In the genomic region with DNA sequence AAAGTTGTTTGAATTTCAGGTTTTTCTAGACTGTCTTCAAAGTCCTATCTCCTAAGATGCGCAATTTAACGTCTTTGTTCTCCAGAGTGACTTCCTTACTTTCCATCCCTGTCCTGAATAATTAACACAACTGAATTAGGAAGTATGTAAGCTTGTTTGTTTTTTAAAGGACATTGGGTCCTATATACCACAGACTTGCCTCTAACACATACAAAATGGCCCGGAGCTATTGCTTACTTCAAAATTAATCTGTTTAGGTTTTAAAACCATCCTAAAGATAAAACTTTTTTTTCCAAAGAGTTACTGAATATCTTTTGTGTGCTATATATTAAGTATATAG, we compare ENCODE assay signal across 8 mouse cellular contexts. TPM values are rescaled to one million over a fixed set of nuclear protein-coding genes. Genes with fewer than 3 reads are reported as not detected.
DNase-seq lines count a peak whose midpoint lies in the region; ATAC-seq and TF ChIP-seq lines count a peak whose summit lies in the region.

No protein-coding gene starts in this region.

- peak overlapping the region; percentile 73 for H3K4me2 ChIP-seq in kidney, postnatal 0 days (ENCODE audit: low read length)
- H3K4me2 ChIP-seq in embryonic facial prominence, embryonic 11.5 days (ENCODE audit: low read depth, low read length) = peak overlapping the region; percentile 45
- peak overlapping the region; percentile 87 for H3K4me2 ChIP-seq in intestine, embryonic 14.5 days (ENCODE audit: low read length)
- H3K4me2 ChIP-seq in midbrain, embryonic 16.5 days (ENCODE audit: low read length) = peak overlapping the region; percentile 59

- no peaks in the 10 kb centered on the region for H3K36me3 ChIP-seq in kidney, postnatal 0 days (ENCODE audit: insufficient read depth, low read length)
- H3K36me3 ChIP-seq in embryonic facial prominence, embryonic 11.5 days (replicated peaks; ENCODE audit: control insufficient read depth, insufficient read depth, low read depth, low read length) = no peaks in the 10 kb centered on the region
- H3K36me3 ChIP-seq in intestine, embryonic 14.5 days (ENCODE audit: control insufficient read depth, insufficient read depth, low read length) = peaks cover under 1% of the 10 kb centered on the region
- H3K36me3 ChIP-seq in midbrain, embryonic 16.5 days (ENCODE audit: control insufficient read depth, insufficient read depth, low read length) = no peaks in the 10 kb centered on the region

- H3K4me1 ChIP-seq in kidney, postnatal 0 days (replicated peaks; ENCODE audit: insufficient read depth, low read length) = peaks cover 7% of the 10 kb centered on the region
- no peaks in the 10 kb centered on the region for H3K4me1 ChIP-seq in embryonic facial prominence, embryonic 11.5 days (ENCODE audit: control insufficient read depth, insufficient read depth, low read length)
- H3K4me1 ChIP-seq in intestine, embryonic 14.5 days (replicated peaks; ENCODE audit: control insufficient read depth, insufficient read depth, low read length) = peaks cover 7% of the 10 kb centered on the region
- peaks cover 12% of the 10 kb centered on the region for H3K4me1 ChIP-seq in midbrain, embryonic 16.5 days (ENCODE audit: control insufficient read depth, insufficient read depth, low read length)

- WGBS in kidney, postnatal 0 days = 20% methylated on average over 3 of the region's 3 CpGs
- WGBS in embryonic facial prominence, embryonic 11.5 days = 22% methylated on average over 3 of the region's 3 CpGs
- 11% methylated on average over 3 of the region's 3 CpGs for WGBS in intestine, embryonic 14.5 days
- WGBS in midbrain, embryonic 16.5 days = 15% methylated on average over 3 of the region's 3 CpGs

- H3K9ac ChIP-seq in kidney, postnatal 0 days (ENCODE audit: low read depth, low read length) = peak overlapping the region; percentile 80; the same call in 1 of the 2 replicates
- peak overlapping the region; percentile 91 for H3K9ac ChIP-seq in embryonic facial prominence, embryonic 11.5 days (replicated peaks; ENCODE audit: low read length)
- H3K9ac ChIP-seq in intestine, embryonic 14.5 days (ENCODE audit: low read length) = peak overlapping the region; percentile 86
- peak overlapping the region; percentile 77; the same call in 1 of the 2 replicates for H3K9ac ChIP-seq in midbrain, embryonic 16.5 days (ENCODE audit: low read depth, low read length)

- no peaks in the 10 kb centered on the region for H3K27me3 ChIP-seq in kidney, postnatal 0 days (ENCODE audit: insufficient read depth, low read length)
- H3K27me3 ChIP-seq in embryonic facial prominence, embryonic 11.5 days (ENCODE audit: control insufficient read depth, insufficient read depth, low read length) = no peaks in the 10 kb centered on the region
- 0 out of 2 replicates have a peak, but pooled peaks cover 3% of the 10 kb centered on the region for H3K27me3 ChIP-seq in intestine, embryonic 14.5 days (replicated peaks; ENCODE audit: control insufficient read depth, insufficient read depth, low read length)
- peaks cover 11% of the 10 kb centered on the region for H3K27me3 ChIP-seq in midbrain, embryonic 16.5 days (ENCODE audit: control insufficient read depth, insufficient read depth, low read depth, low read length)

- peak; percentile 6; the same call in 1 of the 2 replicates for ATAC-seq in kidney, postnatal 0 days (replicated peaks; ENCODE audit: low FRiP score, low read depth)
- ATAC-seq in embryonic facial prominence, embryonic 11.5 days (replicated peaks; ENCODE audit: insufficient number of reproducible peaks, low FRiP score, low TSS enrichment, low read depth) = peak; percentile 7; the same call in 1 of the 2 replicates
- peak; percentile 18; the same call in 1 of the 2 replicates for ATAC-seq in intestine, embryonic 14.5 days (replicated peaks; ENCODE audit: low FRiP score, low TSS enrichment, low read depth)
- ATAC-seq in midbrain, embryonic 16.5 days = peak; percentile 33

- peak overlapping the region; percentile 96 for H3K27ac ChIP-seq in kidney, postnatal 0 days
- peak overlapping the region; percentile 91 for H3K27ac ChIP-seq in embryonic facial prominence, embryonic 11.5 days (replicated peaks; ENCODE audit: low read depth, low read length)
- peak overlapping the region; percentile 98 for H3K27ac ChIP-seq in intestine, embryonic 14.5 days (ENCODE audit: low read depth)
- H3K27ac ChIP-seq in midbrain, embryonic 16.5 days (ENCODE audit: low read length) = peak overlapping the region; percentile 94

- TF ChIP-seq CTCF in kidney, postnatal 0 days (IDR thresholded peaks at IDR 0.05; ENCODE audit: low read depth) = no peak

- no peaks in the 10 kb centered on the region for H3K9me3 ChIP-seq in kidney, postnatal 0 days (replicated peaks; ENCODE audit: low read length)
- H3K9me3 ChIP-seq in embryonic facial prominence, embryonic 11.5 days (replicated peaks; ENCODE audit: control insufficient read depth, low read length) = no peaks in the 10 kb centered on the region
- H3K9me3 ChIP-seq in intestine, embryonic 14.5 days (ENCODE audit: control insufficient read depth, low read length) = no peaks in the 10 kb centered on the region
- H3K9me3 ChIP-seq in midbrain, embryonic 16.5 days (replicated peaks; ENCODE audit: control insufficient read depth, low read length, poor library complexity, severe bottlenecking) = no peaks in the 10 kb centered on the region

- peak overlapping the region; percentile 70 for H3K4me3 ChIP-seq in kidney, postnatal 0 days (replicated peaks; ENCODE audit: low read depth, low read length)
- H3K4me3 ChIP-seq in embryonic facial prominence, embryonic 11.5 days (ENCODE audit: low read depth, low read length) = peak overlapping the region; percentile 71
- peak overlapping the region; percentile 85 for H3K4me3 ChIP-seq in intestine, embryonic 14.5 days (ENCODE audit: low read depth, low read length)
- H3K4me3 ChIP-seq in midbrain, embryonic 16.5 days (ENCODE audit: low read depth, low read length) = peak overlapping the region; percentile 68

- no peak for DNase-seq in kidney, postnatal 0 days (ENCODE audit: low spot score)
- DNase-seq in kidney, postnatal 14 days = no peak
- DNase-seq in embryonic facial prominence, embryonic 11.5 days (ENCODE audit: low spot score) = no peak
- DNase-seq in intestine, embryonic 14.5 days (ENCODE audit: low spot score) = no peak
- no peak for DNase-seq in layer of hippocampus, adult 9-11 months
- DNase-seq in layer of hippocampus, adult 18-20 months (ENCODE audit: low spot score in 2 of 2) = no peak
- no peak for DNase-seq in layer of hippocampus, adult 8-10 months (ENCODE audit: low spot score in 2 of 2)

RNA-seq across cellular contexts. Expression of a gene that starts 0.2 kb away (rescaled TPM):
- 133 and 136 TPM in 2 replicates for polyA plus RNA-seq in kidney, postnatal 0 days (2015; fragmentation: Nextera tagmentation; extraction: Ambion mirVana)
- 109 and 114 TPM in 2 replicates for polyA plus RNA-seq in embryonic facial prominence, embryonic 11.5 days (2014; fragmentation: Nextera tagmentation; extraction: Ambion mirVana)
- 105 and 114 TPM in 2 replicates for polyA plus RNA-seq in intestine, embryonic 14.5 days (2014; fragmentation: Nextera tagmentation; extraction: Ambion mirVana)
- polyA plus RNA-seq in midbrain, embryonic 16.5 days (2015; fragmentation: Nextera tagmentation; extraction: Ambion mirVana) = 105 and 116 TPM in 2 replicates
- total RNA-seq in layer of hippocampus, adult 18-20 months (2021) = 100 to 1,000 TPM in 1 of 2 experiments, 10 to 100 TPM in 1; 99.7 to 108 TPM
- total RNA-seq in layer of hippocampus, adult 8-10 months (2022) = 100 to 1,000 TPM; 101 to 113 (median 108) TPM

RNA-seq across cellular contexts. Expression of a gene that starts 7.2 kb away (rescaled TPM):
- polyA plus RNA-seq in kidney, postnatal 0 days (2015; fragmentation: Nextera tagmentation; extraction: Ambion mirVana) = 59.4 and 63.3 TPM in 2 replicates
- 96.1 and 102 TPM in 2 replicates for polyA plus RNA-seq in embryonic facial prominence, embryonic 11.5 days (2014; fragmentation: Nextera tagmentation; extraction: Ambion mirVana)
- polyA plus RNA-seq in intestine, embryonic 14.5 days (2014; fragmentation: Nextera tagmentation; extraction: Ambion mirVana) = 63.0 and 68.1 TPM in 2 replicates
- polyA plus RNA-seq in midbrain, embryonic 16.5 days (2015; fragmentation: Nextera tagmentation; extraction: Ambion mirVana) = 105 and 112 TPM in 2 replicates
- total RNA-seq in layer of hippocampus, adult 18-20 months (2021) = 10 to 100 TPM; 60.9 to 61.3 TPM
- 10 to 100 TPM; 53.7 to 63.6 (median 58.8) TPM for total RNA-seq in layer of hippocampus, adult 8-10 months (2022)

RNA-seq across cellular contexts. Expression of a gene that starts 14.0 kb away (rescaled TPM):
- 46.4 and 48.2 TPM in 2 replicates for polyA plus RNA-seq in kidney, postnatal 0 days (2015; fragmentation: Nextera tagmentation; extraction: Ambion mirVana)
- 58.3 and 59.8 TPM in 2 replicates for polyA plus RNA-seq in embryonic facial prominence, embryonic 11.5 days (2014; fragmentation: Nextera tagmentation; extraction: Ambion mirVana)
- 48.6 and 51.5 TPM in 2 replicates for polyA plus RNA-seq in intestine, embryonic 14.5 days (2014; fragmentation: Nextera tagmentation; extraction: Ambion mirVana)
- 44.4 and 49.5 TPM in 2 replicates for polyA plus RNA-seq in midbrain, embryonic 16.5 days (2015; fragmentation: Nextera tagmentation; extraction: Ambion mirVana)
- total RNA-seq in layer of hippocampus, adult 18-20 months (2021) = 10 to 100 TPM; 23.2 to 25.3 TPM
- 10 to 100 TPM; 28.5 to 37.1 (median 33.3) TPM for total RNA-seq in layer of hippocampus, adult 8-10 months (2022)

RNA-seq across cellular contexts. Expression of a gene that starts 24.9 kb away (rescaled TPM):
- polyA plus RNA-seq in kidney, postnatal 0 days (2015; fragmentation: Nextera tagmentation; extraction: Ambion mirVana) = 63.9 and 72.0 TPM in 2 replicates
- polyA plus RNA-seq in embryonic facial prominence, embryonic 11.5 days (2014; fragmentation: Nextera tagmentation; extraction: Ambion mirVana) = 56.8 and 60.5 TPM in 2 replicates
- polyA plus RNA-seq in intestine, embryonic 14.5 days (2014; fragmentation: Nextera tagmentation; extraction: Ambion mirVana) = 65.5 and 68.4 TPM in 2 replicates
- polyA plus RNA-seq in midbrain, embryonic 16.5 days (2015; fragmentation: Nextera tagmentation; extraction: Ambion mirVana) = 113 and 115 TPM in 2 replicates
- 10 to 100 TPM; 71.0 to 71.4 TPM for total RNA-seq in layer of hippocampus, adult 18-20 months (2021)
- 10 to 100 TPM; 63.5 to 76.8 (median 70.2) TPM for total RNA-seq in layer of hippocampus, adult 8-10 months (2022)

RNA-seq across cellular contexts. Expression of a gene that starts 33.9 kb away (rescaled TPM):
- polyA plus RNA-seq in kidney, postnatal 0 days (2015; fragmentation: Nextera tagmentation; extraction: Ambion mirVana) = 43.9 and 46.0 TPM in 2 replicates
- polyA plus RNA-seq in embryonic facial prominence, embryonic 11.5 days (2014; fragmentation: Nextera tagmentation; extraction: Ambion mirVana) = 51.7 and 56.7 TPM in 2 replicates
- 43.8 and 51.1 TPM in 2 replicates for polyA plus RNA-seq in intestine, embryonic 14.5 days (2014; fragmentation: Nextera tagmentation; extraction: Ambion mirVana)
- polyA plus RNA-seq in midbrain, embryonic 16.5 days (2015; fragmentation: Nextera tagmentation; extraction: Ambion mirVana) = 53.6 and 55.2 TPM in 2 replicates
- 10 to 100 TPM; 40.1 to 40.5 TPM for total RNA-seq in layer of hippocampus, adult 18-20 months (2021)
- 10 to 100 TPM; 35.7 to 41.2 (median 38.2) TPM for total RNA-seq in layer of hippocampus, adult 8-10 months (2022)
